Mouse (Mus musculus) bone marrow macrophage, adult 2 months (primary cell): ENCODE data around the gene Exd1.

Experiments used
- CTCF ChIP-seq: IDR thresholded peaks from 2 replicates; pipeline ENCODE4 v1.5.1; 2012; ENCODE audit warnings: low read depth, mild to moderate bottlenecking, low read length, moderate library complexity
- POLR2A ChIP-seq: IDR thresholded peaks from 2 replicates; pipeline ENCODE4 v1.6.1; 2012; ENCODE audit warnings: mild to moderate bottlenecking, low read depth, low read length, borderline replicate concordance

DNA sequence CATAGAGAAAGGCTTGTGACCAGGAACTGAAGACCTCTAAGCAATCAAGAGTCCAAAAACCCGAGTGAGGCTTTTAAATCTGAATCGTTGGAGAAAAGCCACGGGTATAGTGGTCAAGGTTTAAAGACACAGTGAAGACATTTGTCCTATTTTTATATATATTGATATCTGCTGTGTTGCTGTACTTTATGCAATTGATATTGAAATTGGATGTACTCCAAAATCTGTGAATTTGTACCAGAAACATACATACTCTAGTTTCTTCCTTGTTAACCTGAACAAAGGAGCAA is 889 bp upstream of the Exd1 start:
- TF ChIP-seq CTCF (no peak), POLR2A (no peak)
